Mouse (Mus musculus): ENCODE results near the gene Zc3h7b. TPM values are rescaled to one million over a fixed set of nuclear protein-coding genes. Genes with fewer than 3 reads are reported as not detected.

Gene Zc3h7b
- 10 to 100 TPM; 23.9 to 25.4 TPM for total RNA-seq (2023)

DNA sequence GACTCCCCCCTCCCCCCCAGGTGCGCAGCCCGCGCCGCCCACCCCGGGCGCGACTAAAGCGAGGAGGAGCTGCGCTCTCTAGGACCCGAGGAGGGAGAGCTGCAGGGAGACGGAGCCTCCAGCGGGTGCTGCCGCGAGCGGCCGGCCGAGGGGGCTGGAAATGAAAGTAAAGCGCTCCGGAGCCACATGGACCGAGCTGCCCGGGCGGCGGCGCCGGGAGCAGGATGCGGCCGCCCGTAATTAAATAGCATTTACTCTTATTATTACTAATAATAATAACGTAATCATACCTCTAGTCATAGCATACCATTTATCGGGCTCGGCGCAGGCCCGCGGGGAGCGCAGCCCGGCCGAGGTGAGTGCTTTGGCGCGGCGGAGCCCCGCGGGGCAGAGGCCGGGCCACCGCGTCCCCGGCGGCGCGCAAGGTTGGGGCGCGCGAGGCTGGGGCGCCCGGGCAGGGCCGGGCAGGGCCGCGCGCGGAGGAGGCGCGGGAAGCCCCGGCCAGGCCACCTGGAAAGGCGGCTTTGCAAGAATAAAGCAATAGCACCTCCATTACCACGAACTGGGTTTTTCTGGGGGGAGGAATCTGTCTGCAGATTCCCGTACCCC lies at the start of gene Zc3h7b, which contains the start of gene Rangap1:
Gene Zc3h7b, plus strand, starts transcription at position 66 of the 609 bp plus-strand sequence.
Gene Rangap1, minus strand, starts transcription at position 539 of the 609 bp plus-strand sequence.

DNA sequence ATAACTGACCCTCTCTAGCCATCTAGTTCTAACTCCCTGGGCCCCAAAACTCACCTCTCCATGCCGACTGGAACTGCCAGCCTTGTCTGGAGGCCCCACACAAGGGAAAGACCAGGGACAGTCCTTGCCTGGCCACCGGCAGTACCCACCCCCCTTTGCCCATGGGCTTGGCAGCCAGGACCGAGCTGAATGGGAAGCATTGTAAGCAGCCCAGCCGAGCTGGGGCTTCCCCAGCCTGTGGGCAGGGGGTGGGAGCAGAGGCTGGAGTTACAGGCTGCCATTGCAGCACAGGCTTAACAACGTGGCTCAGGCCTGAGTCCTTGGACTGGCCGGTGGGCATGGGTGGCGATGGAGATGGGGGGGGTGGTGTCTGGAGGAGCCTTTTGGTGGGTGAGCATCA lies 47.7 kb upstream of the Zc3h7b start, which contains the start of gene Chadl:
Gene Chadl, minus strand, starts transcription at position 113 of the 400 bp plus-strand sequence.

DNA sequence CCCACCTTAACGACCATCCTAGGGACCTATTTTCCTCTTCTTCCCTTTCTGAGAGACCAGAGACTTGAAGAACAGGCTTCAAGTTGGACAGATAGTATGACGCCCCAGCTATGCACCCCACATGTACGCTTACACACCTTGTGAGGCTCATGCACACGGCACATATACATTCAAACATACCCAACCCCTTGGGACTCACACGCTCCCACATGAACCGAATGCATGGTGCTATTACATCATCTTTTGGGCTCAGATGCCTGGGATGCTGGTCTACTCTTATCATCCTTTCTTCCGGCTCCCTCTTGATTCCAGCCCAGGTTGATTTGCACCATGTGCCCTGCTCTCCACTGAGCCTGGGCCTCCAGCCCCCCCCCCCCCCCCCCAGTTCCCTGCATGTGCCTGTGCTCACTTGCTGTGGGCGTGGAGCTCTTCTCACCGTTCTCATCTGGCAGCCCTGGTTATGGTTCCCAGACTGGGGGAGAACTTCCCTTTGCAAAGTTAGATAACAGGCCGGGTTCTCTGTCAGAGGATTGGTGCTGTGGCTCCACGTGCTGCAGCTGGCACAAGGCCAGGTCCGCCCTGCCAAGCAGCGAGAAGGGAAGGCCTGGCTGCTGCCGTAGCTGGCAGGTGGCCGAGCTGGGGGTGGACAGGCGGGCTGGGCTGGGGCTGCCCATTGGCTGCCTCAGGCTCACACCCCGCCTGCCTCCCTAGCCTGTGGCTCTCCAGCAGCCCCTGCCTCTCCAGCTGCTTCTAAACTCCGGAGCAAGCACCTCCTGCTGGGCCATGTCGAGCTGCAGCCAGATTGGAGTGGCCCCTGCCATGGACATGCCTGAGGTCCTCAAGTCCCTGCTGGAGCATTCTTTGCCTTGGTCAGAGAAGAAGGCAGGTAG lies 57.4 kb downstream of the Zc3h7b start, which contains the start of gene Tef:
Gene Tef, plus strand, starts transcription at position 421 of the 890 bp plus-strand sequence.

Other genes with a start within 250 kb of the Zc3h7b start
- 100 to 1,000 TPM; 152 to 163 TPM for gene Ep300, start 159.7 kb upstream of the Zc3h7b start, total RNA-seq (2023)
- 10 to 100 TPM; 48.9 to 51.0 TPM for gene L3mbtl2, start 81.2 kb upstream of the Zc3h7b start, total RNA-seq (2023)
- gene Chadl, start 47.8 kb upstream of the Zc3h7b start, total RNA-seq (2023) = under 1 TPM; 0.61 to 0.83 TPM
- 100 to 1,000 TPM in 1 of 2 experiments, 10 to 100 TPM in 1; 86.2 to 102 TPM for gene Rangap1, start 473 bp downstream of the Zc3h7b start, total RNA-seq (2023)
- 10 to 100 TPM; 23.9 to 30.2 TPM for gene Tef, start 57.4 kb downstream of the Zc3h7b start, total RNA-seq (2023)
- gene Tob2, start 113.7 kb downstream of the Zc3h7b start, total RNA-seq (2023) = 10 to 100 TPM; 69.8 to 93.5 TPM
- 10 to 100 TPM; 49.6 to 67.5 TPM for gene Phf5a, start 126.9 kb downstream of the Zc3h7b start, total RNA-seq (2023)
- 100 to 1,000 TPM; 142 to 155 TPM for gene Aco2, start 127.3 kb downstream of the Zc3h7b start, total RNA-seq (2023)
- gene Polr3h, start 181.2 kb downstream of the Zc3h7b start, total RNA-seq (2023) = 10 to 100 TPM; 13.7 to 14.7 TPM
- gene Csdc2, start 191.7 kb downstream of the Zc3h7b start, total RNA-seq (2023) = not detected
- 10 to 100 TPM; 24.9 to 30.5 TPM for gene Pmm1, start 215.9 kb downstream of the Zc3h7b start, total RNA-seq (2023)
- gene 1700029P11Rik, start 235.5 kb downstream of the Zc3h7b start, total RNA-seq (2023) = not detected
- gene Xrcc6, start 242.8 kb downstream of the Zc3h7b start, total RNA-seq (2023) = 10 to 100 TPM; 29.9 to 30.8 TPM

Data from T-cell, adult 66 days (primary cell).